Mouse (Mus musculus) neural tube, postnatal 0 days (tissue): ENCODE measurements around the gene Olfr1168. TPM values are rescaled to one million over a fixed set of nuclear protein-coding genes. Genes with fewer than 3 reads are reported as not detected.

Source experiments
- polyA plus RNA-seq: library from polyadenylated mRNA; unstranded; fragments of >200 nt; fragmentation: Nextera tagmentation; extraction: Ambion mirVana; gene quantifications from 2 replicates; pipeline ENCODE4 v1.2.1, GENCODE M21; 2015

Olfr1168 gene
- not detected in 2 replicates for polyA plus RNA-seq

GRCm38 (mm10) chr2:88181580-88181979, at the start of gene Olfr1168:
Gene Olfr1168 (plus strand): TSS chr2:88181880.

GRCm38 (mm10) chr2:88155093-88155492, 26.6 kb upstream of the Olfr1168 start, which contains the start of gene Olfr1167:
Gene Olfr1167 (minus strand): TSS chr2:88155193.

GRCm38 (mm10) chr2:88228234-88228633, 46.6 kb downstream of the Olfr1168 start, which contains the start of gene Olfr1170:
Gene Olfr1170 (minus strand): TSS chr2:88228334.

Other genes with a start within 250 kb of the Olfr1168 start
- not detected in 2 replicates for gene Olfr1155, start 236.7 kb upstream of the Olfr1168 start, polyA plus RNA-seq
- gene Olfr1156, start 228.8 kb upstream of the Olfr1168 start, polyA plus RNA-seq = not detected in 2 replicates
- gene Olfr1157, start 213.6 kb upstream of the Olfr1168 start, polyA plus RNA-seq = not detected in 2 replicates
- gene Olfr74, start 207.2 kb upstream of the Olfr1168 start, polyA plus RNA-seq = not detected in 2 replicates
- gene Olfr1158, start 191.8 kb upstream of the Olfr1168 start, polyA plus RNA-seq = not detected in 2 replicates
- gene Olfr1160, start 173.6 kb upstream of the Olfr1168 start, polyA plus RNA-seq = not detected in 2 replicates
- gene Olfr1161, start 159.1 kb upstream of the Olfr1168 start, polyA plus RNA-seq = not detected in 2 replicates
- gene Olfr73, start 144.2 kb upstream of the Olfr1168 start, polyA plus RNA-seq = not detected in 2 replicates
- not detected in 2 replicates for gene Olfr1162, start 130.8 kb upstream of the Olfr1168 start, polyA plus RNA-seq
- gene Olfr1163, start 110.0 kb upstream of the Olfr1168 start, polyA plus RNA-seq = not detected in 2 replicates
- not detected in 2 replicates for gene Olfr1164, start 87.9 kb upstream of the Olfr1168 start, polyA plus RNA-seq
- gene Olfr1166, start 53.6 kb upstream of the Olfr1168 start, polyA plus RNA-seq = not detected in 2 replicates
- gene Olfr1167, start 26.7 kb upstream of the Olfr1168 start, polyA plus RNA-seq = not detected in 2 replicates
- not detected in 2 replicates for gene Olfr1170, start 46.5 kb downstream of the Olfr1168 start, polyA plus RNA-seq
- gene Olfr1173, start 98.0 kb downstream of the Olfr1168 start, polyA plus RNA-seq = not detected in 2 replicates
- not detected in 2 replicates for gene Olfr1174-ps, start 133.3 kb downstream of the Olfr1168 start, polyA plus RNA-seq
- not detected in 2 replicates for gene Olfr1175-ps, start 145.3 kb downstream of the Olfr1168 start, polyA plus RNA-seq
- not detected in 2 replicates for gene Olfr1176, start 154.8 kb downstream of the Olfr1168 start, polyA plus RNA-seq
- gene Olfr1177-ps, start 164.6 kb downstream of the Olfr1168 start, polyA plus RNA-seq = not detected in 2 replicates
- not detected in 2 replicates for gene Olfr1178, start 205.2 kb downstream of the Olfr1168 start, polyA plus RNA-seq
- gene Olfr1179, start 224.6 kb downstream of the Olfr1168 start, polyA plus RNA-seq = not detected in 2 replicates
- gene Olfr1180, start 237.3 kb downstream of the Olfr1168 start, polyA plus RNA-seq = not detected in 2 replicates
- not detected in 2 replicates for gene Olfr1181, start 244.3 kb downstream of the Olfr1168 start, polyA plus RNA-seq